Mouse (Mus musculus) kidney, embryonic 16.5 days (tissue): ENCODE measurements around the gene Slc22a12. TPM values are rescaled to one million over a fixed set of nuclear protein-coding genes. Genes with fewer than 3 reads are reported as not detected.

Experiments used
- ATAC-seq: fragments of 200-750 bp; cut with Nextera tagmentation; 2 replicates; pipeline ENCODE4 v1.8.0; 2017; ENCODE audit warnings: moderate TSS enrichment; ENCODE audit not compliant: low FRiP score, low TSS enrichment
- H3K27ac ChIP-seq: fragments of 300-500 bp; sonication (generic); 2 replicates; pipeline ENCODE4 v1.5.1; 2014; ENCODE audit warnings: low read length
- H3K27me3 ChIP-seq: fragments of 300-500 bp; sonication (generic); 2 replicates; pipeline ENCODE4 v1.6.1; 2014; ENCODE audit warnings: low read length, control low read depth, mixed read lengths; ENCODE audit not compliant: insufficient read depth
- H3K36me3 ChIP-seq: fragments of 300-500 bp; sonication (generic); 2 replicates; pipeline ENCODE4 v1.6.1; 2014; ENCODE audit warnings: low read length, control low read depth, mixed read lengths; ENCODE audit not compliant: insufficient read depth
- H3K4me1 ChIP-seq: fragments of 300-500 bp; sonication (generic); 2 replicates; pipeline ENCODE4 v1.6.1; 2014; ENCODE audit warnings: low read length, control low read depth, mixed read lengths; ENCODE audit not compliant: insufficient read depth
- H3K4me2 ChIP-seq: fragments of 300-500 bp; sonication (generic); replicated peaks from 2 replicates; pipeline ENCODE4 v1.6.1; 2014; ENCODE audit warnings: low read depth, low read length
- H3K4me3 ChIP-seq: fragments of 300-500 bp; sonication (generic); 2 replicates; pipeline ENCODE4 v1.5.1; 2014; ENCODE audit warnings: mild to moderate bottlenecking, low read length
- H3K9ac ChIP-seq: fragments of 300-500 bp; sonication (generic); replicated peaks from 2 replicates; pipeline ENCODE4 v1.6.1; 2014; ENCODE audit warnings: low read length
- H3K9me3 ChIP-seq: fragments of 300-500 bp; sonication (generic); 2 replicates; pipeline ENCODE4 v1.6.1; 2016; ENCODE audit warnings: low read length, control low read depth
- WGBS: fragments of 180-500 bp; shearing (Covaris S2); extraction: QIAGEN DNeasy Blood & Tissue Kit; methylation state at CpG from one replicate; pipeline ENCODE4 v1.1.7; 2014; 5-methylcytosine and 5-hydroxymethylcytosine counted together
- polyA plus RNA-seq: library from polyadenylated mRNA; unstranded; fragments of >200 nt; fragmentation: Nextera tagmentation; extraction: Ambion mirVana; gene quantifications from 2 replicates; pipeline ENCODE4 v1.2.1, GENCODE M21; 2015

The Slc22a12 gene
- polyA plus RNA-seq, 1 experiment from 2014 or later, result 27.4 TPM

- ATAC-seq, result no peak
- no peak overlapping the region for H3K27ac ChIP-seq
- WGBS, result 72% methylated on average over 10 of the region's 10 CpGs
- no peaks in the 10 kb centered on the region for H3K9me3 ChIP-seq
- no peak overlapping the region for H3K4me2 ChIP-seq
- H3K27me3 ChIP-seq, result peaks cover 20% of the 10 kb centered on the region; the same call in 1 of the 2 replicates
- no peaks in the 10 kb centered on the region for H3K36me3 ChIP-seq
- peaks cover 8% of the 10 kb centered on the region for H3K4me1 ChIP-seq
- no peak overlapping the region for H3K4me3 ChIP-seq
- H3K9ac ChIP-seq, result no peak overlapping the region
Measured at GRCm38 (mm10) chr19:6509881-6510280, 33.0 kb downstream of the Slc22a12 start.

GRCm38 (mm10) chr19:6507393-6507792 lies 35.4 kb downstream of the Slc22a12 start:
- Histone ChIP-seq H3K4me3 (no peak overlapping the region), H3K9me3 (no peaks in the 10 kb centered on the region), H3K36me3 (no peaks in the 10 kb centered on the region), H3K9ac (no peak overlapping the region), H3K4me2 (no peak overlapping the region), H3K27me3 (peaks cover 22% of the 10 kb centered on the region; the same call in 1 of the 2 replicates), H3K27ac (no peak overlapping the region), H3K4me1 (peaks cover 17% of the 10 kb centered on the region)
- 42% methylated on average over 10 of the region's 10 CpGs for WGBS
- no peak for ATAC-seq

- H3K4me3 ChIP-seq, result no peak overlapping the region
- peaks cover 25% of the 10 kb centered on the region for H3K4me1 ChIP-seq
- peaks cover 44% of the 10 kb centered on the region for H3K27me3 ChIP-seq
- no peak overlapping the region for H3K27ac ChIP-seq
- no peak for ATAC-seq
- WGBS, result 73% methylated on average over 12 of the region's 12 CpGs
- no peak overlapping the region for H3K9ac ChIP-seq
- no peak overlapping the region for H3K4me2 ChIP-seq
- no peaks in the 10 kb centered on the region for H3K36me3 ChIP-seq
- no peaks in the 10 kb centered on the region for H3K9me3 ChIP-seq
Measured at GRCm38 (mm10) chr19:6504656-6505045, 38.2 kb downstream of the Slc22a12 start.

GRCm38 (mm10) chr19:6503926-6504655 lies 38.7 kb downstream of the Slc22a12 start:
- ATAC-seq, result 0 out of 2 replicates have a peak, but pooled peaks have one; percentile 33
- Histone ChIP-seq H3K36me3 (no peaks in the 10 kb centered on the region), H3K27me3 (peaks cover 50% of the 10 kb centered on the region), H3K27ac (no peak overlapping the region), H3K4me1 (peaks cover 25% of the 10 kb centered on the region), H3K4me2 (no peak overlapping the region), H3K9ac (no peak overlapping the region), H3K4me3 (no peak overlapping the region), H3K9me3 (no peaks in the 10 kb centered on the region)
- WGBS, result 25% methylated on average over 16 of the region's 16 CpGs

- peaks cover 33% of the 10 kb centered on the region for H3K4me1 ChIP-seq
- H3K4me3 ChIP-seq, result peak overlapping the region; percentile 43
- no peak overlapping the region for H3K27ac ChIP-seq
- 4% methylated on average over 20 of the region's 20 CpGs for WGBS
- ATAC-seq, result peak; percentile 1; the same call in 1 of the 2 replicates
- no peak overlapping the region for H3K9ac ChIP-seq
- H3K36me3 ChIP-seq, result no peaks in the 10 kb centered on the region
- H3K4me2 ChIP-seq, result peak overlapping the region; percentile 77
- peaks cover 63% of the 10 kb centered on the region for H3K27me3 ChIP-seq
- H3K9me3 ChIP-seq, result no peaks in the 10 kb centered on the region
Measured at GRCm38 (mm10) chr19:6502543-6503319, 40.1 kb downstream of the Slc22a12 start.

- Histone ChIP-seq H3K27me3 (peaks cover 65% of the 10 kb centered on the region), H3K4me3 (peak overlapping the region; percentile 43), H3K9me3 (no peaks in the 10 kb centered on the region), H3K36me3 (no peaks in the 10 kb centered on the region), H3K27ac (no peak overlapping the region), H3K4me1 (peaks cover 35% of the 10 kb centered on the region), H3K9ac (no peak overlapping the region), H3K4me2 (peak overlapping the region; percentile 77)
- peak; percentile 36; the same call in 1 of the 2 replicates for ATAC-seq
- 0% methylated on average over 25 of the region's 25 CpGs for WGBS
Measured at GRCm38 (mm10) chr19:6502035-6502541, 40.7 kb downstream of the Slc22a12 start.

- H3K27ac ChIP-seq, result no peak overlapping the region
- H3K27me3 ChIP-seq, result peaks cover 74% of the 10 kb centered on the region
- no peak for ATAC-seq
- H3K4me3 ChIP-seq, result no peak overlapping the region
- H3K36me3 ChIP-seq, result no peaks in the 10 kb centered on the region
- 35% methylated on average over 2 of the region's 2 CpGs for WGBS
- H3K9ac ChIP-seq, result no peak overlapping the region
- H3K9me3 ChIP-seq, result no peaks in the 10 kb centered on the region
- peaks cover 38% of the 10 kb centered on the region for H3K4me1 ChIP-seq
- no peak overlapping the region for H3K4me2 ChIP-seq
Measured at GRCm38 (mm10) chr19:6500636-6501025, 42.2 kb downstream of the Slc22a12 start.

- peaks cover 76% of the 10 kb centered on the region for H3K27me3 ChIP-seq
- peaks cover 38% of the 10 kb centered on the region for H3K4me1 ChIP-seq
- no peaks in the 10 kb centered on the region for H3K9me3 ChIP-seq
- 53% methylated on average over 6 of the region's 6 CpGs for WGBS
- no peak overlapping the region for H3K4me2 ChIP-seq
- H3K9ac ChIP-seq, result no peak overlapping the region
- H3K36me3 ChIP-seq, result no peaks in the 10 kb centered on the region
- no peak overlapping the region for H3K27ac ChIP-seq
- ATAC-seq, result no peak
- H3K4me3 ChIP-seq, result no peak overlapping the region
Measured at GRCm38 (mm10) chr19:6499860-6500635, 42.8 kb downstream of the Slc22a12 start.

- Histone ChIP-seq H3K27me3 (peaks cover 81% of the 10 kb centered on the region), H3K4me2 (peak overlapping the region; percentile 84), H3K27ac (no peak overlapping the region), H3K36me3 (no peaks in the 10 kb centered on the region), H3K4me1 (peaks cover 27% of the 10 kb centered on the region), H3K9ac (peak overlapping the region; percentile 62), H3K9me3 (no peaks in the 10 kb centered on the region), H3K4me3 (peak overlapping the region; percentile 53)
- WGBS, result 5% methylated on average over 30 of the region's 38 CpGs
- ATAC-seq, result no peak
Measured at GRCm38 (mm10) chr19:6498350-6499131, 44.3 kb downstream of the Slc22a12 start.
